Mouse (Mus musculus) layer of hippocampus, adult 18-20 months (tissue): ENCODE measurements around the gene Slit3. TPM values are rescaled to one million over a fixed set of nuclear protein-coding genes. Genes with fewer than 3 reads are reported as not detected.

ENCODE experiments used
- DNase-seq, 2 experiments: peaks; one replicate each; pipeline ENCODE4 v3.0.0; 2022; ENCODE audit warnings: low spot score in 2 of 2
- total RNA-seq, 2 experiments: library from RNA; stranded (reverse); gene quantifications; 2 replicates each; pipeline ENCODE4 v1.2.3; 2021

Gene Slit3
- total RNA-seq, 2 experiments from 2014 or later, result 91.5 to 93.5 TPM

- peak; percentile 64 to 83 for DNase-seq
Observed at GRCm38 (mm10) chr11:35451636-35452035, 330.6 kb downstream of the Slit3 start.

GRCm38 (mm10) chr11:35452413-35452812 is 331.4 kb downstream of the Slit3 start:
- peak; percentile 31 to 69 for DNase-seq

- DNase-seq, result no peak
Observed at GRCm38 (mm10) chr11:35454191-35454725, 333.2 kb downstream of the Slit3 start.

- no peak for DNase-seq
Observed at GRCm38 (mm10) chr11:35454781-35455180, 333.8 kb downstream of the Slit3 start.

- no peak for DNase-seq
Observed at GRCm38 (mm10) chr11:35458068-35458467, 337.0 kb downstream of the Slit3 start.

- DNase-seq, result no peak
Observed at GRCm38 (mm10) chr11:35466701-35467100, 345.7 kb downstream of the Slit3 start.

GRCm38 (mm10) chr11:35468847-35469246 is 347.8 kb downstream of the Slit3 start:
- no peak for DNase-seq

- no peak for DNase-seq
Observed at GRCm38 (mm10) chr11:35469940-35470339, 348.9 kb downstream of the Slit3 start.

- no peak for DNase-seq
Observed at GRCm38 (mm10) chr11:35470853-35471252, 349.8 kb downstream of the Slit3 start.

GRCm38 (mm10) chr11:35472842-35473616 is 352.0 kb downstream of the Slit3 start:
- no peak for DNase-seq

GRCm38 (mm10) chr11:35473617-35473996 is 352.6 kb downstream of the Slit3 start:
- no peak for DNase-seq

- peak in 1 of 2 experiments; percentile 39 for DNase-seq
Observed at GRCm38 (mm10) chr11:35480146-35480545, 359.1 kb downstream of the Slit3 start.

- no peak for DNase-seq
Observed at GRCm38 (mm10) chr11:35481611-35482363, 360.8 kb downstream of the Slit3 start.

- DNase-seq, result no peak
Observed at GRCm38 (mm10) chr11:35487966-35488365, 366.9 kb downstream of the Slit3 start.

GRCm38 (mm10) chr11:35491701-35492100 is 370.7 kb downstream of the Slit3 start:
- DNase-seq, result no peak

- DNase-seq, result no peak
Observed at GRCm38 (mm10) chr11:35496874-35497273, 375.9 kb downstream of the Slit3 start.

GRCm38 (mm10) chr11:35497961-35498360 is 376.9 kb downstream of the Slit3 start:
- DNase-seq, result no peak

GRCm38 (mm10) chr11:35502128-35502527 is 381.1 kb downstream of the Slit3 start:
- DNase-seq, result no peak

GRCm38 (mm10) chr11:35504051-35504450 is 383.0 kb downstream of the Slit3 start:
- DNase-seq, result no peak

- no peak for DNase-seq
Observed at GRCm38 (mm10) chr11:35504916-35505315, 383.9 kb downstream of the Slit3 start.

- DNase-seq, result no peak
Observed at GRCm38 (mm10) chr11:35505316-35505715, 384.3 kb downstream of the Slit3 start.

GRCm38 (mm10) chr11:35505817-35506216 is 384.8 kb downstream of the Slit3 start:
- DNase-seq, result no peak
